Mouse (Mus musculus) heart, postnatal 4 days (tissue): ENCODE data around the gene Hmx1. TPM values are rescaled to one million over a fixed set of nuclear protein-coding genes. Genes with fewer than 3 reads are reported as not detected.

ENCODE experiments used
- DNase-seq: peaks from one replicate; pipeline ENCODE4 v3.0.0; 2021
- total RNA-seq, 2 experiments: library from RNA; stranded (reverse); gene quantifications; 2 replicates each; pipeline ENCODE4 v1.2.3; 2021

The Hmx1 gene
- not detected for total RNA-seq

- DNase-seq: peak; percentile 28
Observed at GRCm38 (mm10) chr5:35388491-35389111, at the start of gene Hmx1. Gene Hmx1, plus strand, starts transcription at chr5:35389108.

- DNase-seq: no peak
Observed at GRCm38 (mm10) chr5:35345084-35345483, 43.8 kb upstream of the Hmx1 start.

GRCm38 (mm10) chr5:35348794-35349193 lies 40.1 kb upstream of the Hmx1 start:
- peak; percentile 80 for DNase-seq

- DNase-seq: no peak
Observed at GRCm38 (mm10) chr5:35357544-35358440, 31.1 kb upstream of the Hmx1 start.

GRCm38 (mm10) chr5:35361570-35362284 lies 27.2 kb upstream of the Hmx1 start:
- peak; percentile 96 for DNase-seq

GRCm38 (mm10) chr5:35366241-35367032 lies 22.5 kb upstream of the Hmx1 start:
- no peak for DNase-seq

- no peak for DNase-seq
Observed at GRCm38 (mm10) chr5:35368916-35369315, 20.0 kb upstream of the Hmx1 start.

- DNase-seq: no peak
Observed at GRCm38 (mm10) chr5:35379066-35379465, 9.8 kb upstream of the Hmx1 start.

GRCm38 (mm10) chr5:35379815-35380214 lies 9.1 kb upstream of the Hmx1 start:
- peak; percentile 54 for DNase-seq

- no peak for DNase-seq
Observed at GRCm38 (mm10) chr5:35387834-35388490, 946 bp upstream of the Hmx1 start.

GRCm38 (mm10) chr5:35389441-35389840 lies 533 bp downstream of the Hmx1 start:
- no peak for DNase-seq

GRCm38 (mm10) chr5:35389915-35390314 lies 1.0 kb downstream of the Hmx1 start:
- DNase-seq: no peak

GRCm38 (mm10) chr5:35390848-35391655 lies 2.1 kb downstream of the Hmx1 start:
- no peak for DNase-seq

GRCm38 (mm10) chr5:35391656-35392333 lies 2.9 kb downstream of the Hmx1 start:
- peak; percentile 7 for DNase-seq

GRCm38 (mm10) chr5:35392334-35392695 lies 3.4 kb downstream of the Hmx1 start:
- peak; percentile 11 for DNase-seq

GRCm38 (mm10) chr5:35395566-35396440 lies 6.9 kb downstream of the Hmx1 start:
- no peak for DNase-seq

GRCm38 (mm10) chr5:35396976-35397641 lies 8.2 kb downstream of the Hmx1 start:
- no peak for DNase-seq

GRCm38 (mm10) chr5:35397642-35398309 lies 8.9 kb downstream of the Hmx1 start:
- no peak for DNase-seq
